Mouse (Mus musculus) central nervous system, embryonic 18 days (tissue): ENCODE data around the gene Usp33. TPM values are rescaled to one million over a fixed set of nuclear protein-coding genes. Genes with fewer than 3 reads are reported as not detected.

ENCODE experiments used
- polyA plus RNA-seq: library from polyadenylated mRNA; depleted of rRNA; stranded (reverse); fragments of >200 nt; gene quantifications from 2 replicates; pipeline ENCODE4 v1.2.3, GENCODE M21; 2012; rRNA removed

Gene Usp33
- 106 and 111 TPM in 2 replicates for polyA plus RNA-seq

DNA sequence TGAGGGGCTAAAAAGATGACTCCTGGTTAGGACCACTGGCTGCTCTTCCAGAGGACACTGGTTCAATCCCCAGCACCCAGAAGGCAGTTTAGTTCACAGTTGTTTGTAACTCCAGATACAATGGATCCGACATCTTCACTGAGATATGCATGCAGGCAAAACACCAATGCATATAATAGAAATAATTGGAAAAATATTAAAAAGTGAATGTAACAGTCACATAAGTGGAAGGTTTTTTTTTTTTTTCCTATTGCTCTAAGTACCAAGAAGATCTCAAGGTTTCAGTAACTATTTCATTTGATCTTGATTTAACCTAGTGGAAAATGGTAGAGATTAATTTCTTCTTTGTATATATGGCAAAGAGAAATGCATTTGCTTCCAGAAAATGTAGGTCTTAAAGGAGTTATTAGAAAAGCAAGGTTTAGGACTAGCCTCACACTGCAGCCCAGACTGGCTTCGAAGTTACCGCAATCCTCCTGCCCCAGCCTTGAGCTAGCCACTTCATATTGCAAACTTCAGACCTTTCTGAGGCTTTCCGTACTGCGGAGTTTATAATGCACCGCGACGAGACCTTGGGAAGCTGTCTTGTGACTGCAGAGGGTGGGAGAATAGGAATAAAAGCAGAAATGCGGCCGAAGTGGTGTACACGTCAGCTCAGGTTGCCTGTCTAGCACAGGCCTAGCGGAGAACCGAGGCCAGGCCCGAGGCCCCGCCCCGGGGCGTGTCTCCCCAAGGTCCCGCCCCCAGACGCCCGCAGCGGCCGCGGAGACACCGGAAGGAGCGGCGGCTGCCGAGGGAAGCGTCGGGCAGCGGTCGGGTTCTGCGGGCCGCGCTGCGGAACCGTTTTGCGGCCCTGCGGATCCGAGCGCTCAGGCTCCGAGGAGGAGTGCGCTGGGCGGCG lies at the start of gene Usp33:
Gene Usp33, plus strand, starts transcription at position 747 of the 901 bp plus-strand sequence.

DNA sequence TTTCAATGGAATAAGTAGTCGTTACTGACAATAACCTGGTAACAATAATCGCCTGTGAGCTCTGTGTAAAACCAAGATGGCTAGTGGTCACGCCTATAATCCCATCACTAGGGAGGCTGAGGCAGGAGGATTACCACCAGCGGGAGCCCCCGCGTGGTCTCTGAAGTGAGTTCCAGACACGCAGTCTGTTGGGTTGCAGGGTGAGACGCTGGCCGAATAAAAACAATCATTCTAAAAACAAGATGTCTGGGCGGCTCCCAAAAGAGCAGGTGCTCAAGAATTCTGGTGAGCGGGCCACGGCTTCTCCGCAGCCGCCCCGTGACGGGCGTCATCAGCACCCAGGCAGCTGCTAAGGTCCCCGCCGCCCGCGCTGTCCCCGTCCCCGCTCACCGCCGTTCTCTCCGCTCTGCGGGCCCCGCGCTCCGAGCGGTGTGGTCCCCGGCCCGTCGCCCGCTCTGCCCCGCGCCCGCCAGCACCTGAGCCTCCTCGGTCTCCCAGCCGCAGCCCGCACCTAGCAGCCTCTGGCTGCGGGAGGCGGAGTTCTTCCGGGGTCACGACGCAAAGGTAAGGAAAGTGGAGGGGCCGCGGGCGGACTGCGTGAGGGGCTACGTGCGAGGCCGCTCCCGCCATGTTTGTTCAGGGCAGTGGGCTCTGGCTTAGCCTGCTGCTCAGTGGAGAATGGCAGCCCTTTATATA lies 6.3 kb upstream of the Usp33 start, which contains the start of gene Miga1:
Gene Miga1, minus strand, starts transcription at position 546 of the 696 bp plus-strand sequence.

DNA sequence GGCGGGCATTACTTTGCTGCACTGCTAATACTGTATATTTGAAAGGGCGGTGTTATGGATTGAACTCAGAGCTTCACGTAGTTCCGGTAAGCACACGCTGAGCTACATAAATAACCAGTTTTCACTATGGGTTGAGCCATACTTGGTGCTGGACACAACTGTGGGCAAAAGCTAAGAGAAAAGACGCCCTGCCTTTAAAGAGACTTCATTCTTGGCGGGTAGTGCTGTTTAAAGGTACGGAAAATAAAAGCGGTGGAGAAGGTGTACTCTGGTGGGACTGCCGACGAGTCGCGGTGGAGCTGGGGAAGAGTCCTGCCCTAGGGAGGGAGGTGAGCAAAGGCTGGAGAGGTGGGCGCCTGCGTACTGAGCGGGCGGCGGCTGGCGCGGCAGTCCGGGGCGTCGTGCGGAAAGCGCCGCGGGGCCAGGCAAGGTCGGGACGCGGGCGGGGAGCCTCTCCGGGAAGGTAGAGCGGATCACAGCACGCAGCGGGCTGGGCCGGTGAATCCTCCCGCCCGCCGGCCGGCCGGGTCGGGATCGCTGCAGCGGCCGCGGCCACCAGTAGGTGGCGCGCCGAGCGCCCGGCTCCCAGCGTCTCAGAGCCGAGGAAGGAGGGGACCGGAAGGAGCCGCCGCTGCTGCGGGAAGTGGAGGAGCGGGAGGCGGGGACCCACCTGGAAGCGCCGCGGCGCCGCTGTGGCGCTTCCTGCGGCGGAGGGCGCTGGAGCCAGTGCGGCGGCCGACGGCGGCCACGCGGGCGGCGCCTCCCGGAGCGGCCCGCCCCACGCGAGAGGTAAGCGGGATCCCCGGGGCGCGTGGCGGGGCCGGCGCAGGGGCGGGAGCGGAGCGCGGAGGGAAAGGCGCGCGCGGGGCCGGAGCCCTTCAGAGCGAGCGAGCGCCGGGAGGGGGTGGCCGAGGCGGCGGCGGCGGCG lies 49.3 kb downstream of the Usp33 start, which contains the start of gene Zzz3:
Gene Zzz3, plus strand, starts transcription at position 124 of the 928 bp plus-strand sequence.

Other genes with a start within 250 kb of the Usp33 start
- gene Gipc2, start 180.2 kb upstream of the Usp33 start, polyA plus RNA-seq, result 7.8 and 8.2 TPM in 2 replicates
- gene Dnajb4, start 136.2 kb upstream of the Usp33 start, polyA plus RNA-seq, result 23.5 and 26.8 TPM in 2 replicates
- gene Fubp1, start 136.1 kb upstream of the Usp33 start, polyA plus RNA-seq, result 241 and 243 TPM in 2 replicates
- 1.5 and 2.5 TPM in 2 replicates for gene Nexn, start 80.1 kb upstream of the Usp33 start, polyA plus RNA-seq
- gene Miga1, start 6.1 kb upstream of the Usp33 start, polyA plus RNA-seq, result 25.6 and 26.4 TPM in 2 replicates
- gene Zzz3, start 49.0 kb downstream of the Usp33 start, polyA plus RNA-seq, result 27.0 and 27.9 TPM in 2 replicates